Mouse (Mus musculus): ENCODE data around the gene Lrrfip1. TPM values are rescaled to one million over a fixed set of nuclear protein-coding genes. Genes with fewer than 3 reads are reported as not detected.

The Lrrfip1 gene
- polyA plus RNA-seq, 1 experiment from 2014 or later: 26.5 TPM

- peaks cover 11% of the 10 kb centered on the region; the same call in 1 of the 2 replicates for H3K36me3 ChIP-seq (ENCODE audit: control insufficient read depth, insufficient read depth, low read length)
- no peaks in the 10 kb centered on the region for H3K27me3 ChIP-seq (replicated peaks; ENCODE audit: control insufficient read depth, insufficient read depth, low read length)
- H3K9ac ChIP-seq (ENCODE audit: low read depth, low read length): no peak overlapping the region
- no peaks in the 10 kb centered on the region for H3K4me1 ChIP-seq (replicated peaks; ENCODE audit: control insufficient read depth, insufficient read depth, low read length)
- WGBS: 72% methylated on average over 3 of the region's 3 CpGs
- DNase-seq (ENCODE audit: low spot score): no peak
- no peak overlapping the region for H3K4me3 ChIP-seq (ENCODE audit: low read depth, low read length)
- H3K9me3 ChIP-seq (ENCODE audit: control insufficient read depth, low read length): no peaks in the 10 kb centered on the region
- no peak overlapping the region for H3K27ac ChIP-seq (ENCODE audit: low read depth, low read length)
- H3K4me2 ChIP-seq: no peak overlapping the region
- no peak for ATAC-seq (replicated peaks; ENCODE audit: low FRiP score)
Measured at GRCm38 (mm10) chr1:91123466-91123865, 124.9 kb downstream of the Lrrfip1 start.

GRCm38 (mm10) chr1:91128849-91129248 is 130.3 kb downstream of the Lrrfip1 start:
- Histone ChIP-seq H3K4me3 (ENCODE audit: low read depth, low read length) (no peak overlapping the region), H3K27me3 (replicated peaks; ENCODE audit: control insufficient read depth, insufficient read depth, low read length) (no peaks in the 10 kb centered on the region), H3K36me3 (ENCODE audit: control insufficient read depth, insufficient read depth, low read length) (peaks cover 17% of the 10 kb centered on the region; the same call in 1 of the 2 replicates), H3K27ac (ENCODE audit: low read depth, low read length) (no peak overlapping the region), H3K9me3 (ENCODE audit: control insufficient read depth, low read length) (no peaks in the 10 kb centered on the region; the same call in 1 of the 2 replicates), H3K9ac (ENCODE audit: low read depth, low read length) (no peak overlapping the region), H3K4me2 (no peak overlapping the region), H3K4me1 (replicated peaks; ENCODE audit: control insufficient read depth, insufficient read depth, low read length) (no peaks in the 10 kb centered on the region)
- WGBS: 81% methylated on average over 4 of the region's 4 CpGs
- ATAC-seq (replicated peaks; ENCODE audit: low FRiP score) (no peak), DNase-seq (ENCODE audit: low spot score) (no peak)

GRCm38 (mm10) chr1:91137036-91137435 is 138.5 kb downstream of the Lrrfip1 start:
- Histone ChIP-seq H3K27ac (ENCODE audit: low read depth, low read length) (no peak overlapping the region), H3K27me3 (replicated peaks; ENCODE audit: control insufficient read depth, insufficient read depth, low read length) (no peaks in the 10 kb centered on the region; the same call in 1 of the 2 replicates), H3K9ac (ENCODE audit: low read depth, low read length) (no peak overlapping the region), H3K4me3 (ENCODE audit: low read depth, low read length) (no peak overlapping the region), H3K4me1 (replicated peaks; ENCODE audit: control insufficient read depth, insufficient read depth, low read length) (no peaks in the 10 kb centered on the region), H3K9me3 (ENCODE audit: control insufficient read depth, low read length) (no peaks in the 10 kb centered on the region), H3K36me3 (ENCODE audit: control insufficient read depth, insufficient read depth, low read length) (no peaks in the 10 kb centered on the region), H3K4me2 (no peak overlapping the region)
- 73% methylated on average over 2 of the region's 2 CpGs for WGBS
- no peak for ATAC-seq (replicated peaks; ENCODE audit: low FRiP score)
- DNase-seq (ENCODE audit: low spot score): no peak

- Histone ChIP-seq H3K36me3 (ENCODE audit: control insufficient read depth, insufficient read depth, low read length) (no peaks in the 10 kb centered on the region), H3K27me3 (replicated peaks; ENCODE audit: control insufficient read depth, insufficient read depth, low read length) (no peaks in the 10 kb centered on the region), H3K27ac (ENCODE audit: low read depth, low read length) (no peak within 1 kb of the TSS), H3K9me3 (ENCODE audit: control insufficient read depth, low read length) (no peaks in the 10 kb centered on the region), H3K9ac (ENCODE audit: low read depth, low read length) (no peak within 1 kb of the TSS), H3K4me2 (peak within 1 kb of the TSS; percentile 14), H3K4me3 (ENCODE audit: low read depth, low read length) (peak within 1 kb of the TSS; percentile 15; the same call in 1 of the 2 replicates), H3K4me1 (replicated peaks; ENCODE audit: control insufficient read depth, insufficient read depth, low read length) (no peaks in the 10 kb centered on the region)
- WGBS: 62% methylated on average over 20 of the region's 20 CpGs
- DNase-seq (ENCODE audit: low spot score) (no peak), ATAC-seq (replicated peaks; ENCODE audit: low FRiP score) (peak; percentile 80)
Measured at GRCm38 (mm10) chr1:91144813-91145212, 146.3 kb downstream of the Lrrfip1 start, which contains the start of gene Rbm44. TSS of gene Rbm44 (plus strand) at chr1:91145089.

- H3K27ac ChIP-seq (ENCODE audit: low read depth, low read length): no peak overlapping the region
- no peaks in the 10 kb centered on the region for H3K27me3 ChIP-seq (replicated peaks; ENCODE audit: control insufficient read depth, insufficient read depth, low read length)
- DNase-seq (ENCODE audit: low spot score): no peak
- no peak overlapping the region for H3K4me3 ChIP-seq (ENCODE audit: low read depth, low read length)
- H3K36me3 ChIP-seq (ENCODE audit: control insufficient read depth, insufficient read depth, low read length): no peaks in the 10 kb centered on the region
- ATAC-seq (replicated peaks; ENCODE audit: low FRiP score): no peak
- WGBS: 57% methylated on average over 2 of the region's 2 CpGs
- no peak overlapping the region for H3K9ac ChIP-seq (ENCODE audit: low read depth, low read length)
- no peak overlapping the region for H3K4me2 ChIP-seq
- no peaks in the 10 kb centered on the region for H3K9me3 ChIP-seq (ENCODE audit: control insufficient read depth, low read length)
- H3K4me1 ChIP-seq (replicated peaks; ENCODE audit: control insufficient read depth, insufficient read depth, low read length): no peaks in the 10 kb centered on the region
Measured at GRCm38 (mm10) chr1:91151509-91151908, 153.0 kb downstream of the Lrrfip1 start.

- no peaks in the 10 kb centered on the region for H3K36me3 ChIP-seq (ENCODE audit: control insufficient read depth, insufficient read depth, low read length)
- no peaks in the 10 kb centered on the region for H3K27me3 ChIP-seq (replicated peaks; ENCODE audit: control insufficient read depth, insufficient read depth, low read length)
- H3K4me1 ChIP-seq (replicated peaks; ENCODE audit: control insufficient read depth, insufficient read depth, low read length): no peaks in the 10 kb centered on the region
- DNase-seq (ENCODE audit: low spot score) (no peak), ATAC-seq (replicated peaks; ENCODE audit: low FRiP score) (no peak)
- H3K9me3 ChIP-seq (ENCODE audit: control insufficient read depth, low read length): no peaks in the 10 kb centered on the region
- WGBS: 82% methylated on average over 6 of the region's 6 CpGs
- H3K4me3 ChIP-seq (ENCODE audit: low read depth, low read length): no peak overlapping the region
- no peak overlapping the region for H3K27ac ChIP-seq (ENCODE audit: low read depth, low read length)
- H3K4me2 ChIP-seq: no peak overlapping the region
- no peak overlapping the region for H3K9ac ChIP-seq (ENCODE audit: low read depth, low read length)
Measured at GRCm38 (mm10) chr1:91166798-91167197, 168.3 kb downstream of the Lrrfip1 start.

- 68% methylated on average over 4 of the region's 4 CpGs for WGBS
- no peak overlapping the region for H3K9ac ChIP-seq (ENCODE audit: low read depth, low read length)
- DNase-seq (ENCODE audit: low spot score) (peak; percentile 19), ATAC-seq (replicated peaks; ENCODE audit: low FRiP score) (no peak)
- H3K4me2 ChIP-seq: no peak overlapping the region
- H3K4me1 ChIP-seq (replicated peaks; ENCODE audit: control insufficient read depth, insufficient read depth, low read length): no peaks in the 10 kb centered on the region
- no peaks in the 10 kb centered on the region for H3K36me3 ChIP-seq (ENCODE audit: control insufficient read depth, insufficient read depth, low read length)
- no peaks in the 10 kb centered on the region for H3K9me3 ChIP-seq (ENCODE audit: control insufficient read depth, low read length)
- no peak overlapping the region for H3K4me3 ChIP-seq (ENCODE audit: low read depth, low read length)
- no peaks in the 10 kb centered on the region for H3K27me3 ChIP-seq (replicated peaks; ENCODE audit: control insufficient read depth, insufficient read depth, low read length)
- H3K27ac ChIP-seq (ENCODE audit: low read depth, low read length): no peak overlapping the region
Measured at GRCm38 (mm10) chr1:91169157-91169556, 170.6 kb downstream of the Lrrfip1 start.

GRCm38 (mm10) chr1:91174796-91175195 is 176.3 kb downstream of the Lrrfip1 start:
- 76% methylated on average over 5 of the region's 5 CpGs for WGBS
- no peak for DNase-seq (ENCODE audit: low spot score)
- no peak overlapping the region for H3K4me3 ChIP-seq (ENCODE audit: low read depth, low read length)
- H3K27me3 ChIP-seq (replicated peaks; ENCODE audit: control insufficient read depth, insufficient read depth, low read length): peaks cover 6% of the 10 kb centered on the region
- no peak for ATAC-seq (replicated peaks; ENCODE audit: low FRiP score)
- no peak overlapping the region for H3K27ac ChIP-seq (ENCODE audit: low read depth, low read length)
- no peaks in the 10 kb centered on the region for H3K9me3 ChIP-seq (ENCODE audit: control insufficient read depth, low read length)
- no peak overlapping the region for H3K9ac ChIP-seq (ENCODE audit: low read depth, low read length)
- H3K36me3 ChIP-seq (ENCODE audit: control insufficient read depth, insufficient read depth, low read length): no peaks in the 10 kb centered on the region
- H3K4me1 ChIP-seq (replicated peaks; ENCODE audit: control insufficient read depth, insufficient read depth, low read length): peaks cover 1% of the 10 kb centered on the region; the same call in 1 of the 2 replicates
- no peak overlapping the region for H3K4me2 ChIP-seq

- Histone ChIP-seq H3K27ac (ENCODE audit: low read depth, low read length) (no peak overlapping the region), H3K9me3 (ENCODE audit: control insufficient read depth, low read length) (no peaks in the 10 kb centered on the region), H3K9ac (ENCODE audit: low read depth, low read length) (no peak overlapping the region), H3K27me3 (replicated peaks; ENCODE audit: control insufficient read depth, insufficient read depth, low read length) (peaks cover 16% of the 10 kb centered on the region), H3K4me3 (ENCODE audit: low read depth, low read length) (no peak overlapping the region), H3K4me1 (replicated peaks; ENCODE audit: control insufficient read depth, insufficient read depth, low read length) (peaks cover 5% of the 10 kb centered on the region; the same call in 1 of the 2 replicates), H3K4me2 (no peak overlapping the region), H3K36me3 (ENCODE audit: control insufficient read depth, insufficient read depth, low read length) (no peaks in the 10 kb centered on the region)
- no peak for DNase-seq (ENCODE audit: low spot score)
- no peak for ATAC-seq (replicated peaks; ENCODE audit: low FRiP score)
- WGBS: 50% methylated on average over 3 of the region's 3 CpGs
Measured at GRCm38 (mm10) chr1:91176026-91176425, 177.5 kb downstream of the Lrrfip1 start.
